Mouse (Mus musculus) megakaryocyte, adult 5-6 weeks (primary cell): ENCODE measurements around the gene Fut2. TPM values are rescaled to one million over a fixed set of nuclear protein-coding genes. Genes with fewer than 3 reads are reported as not detected.
A peak's percentile ranks its signal among the peaks of the same experiment; 100 is the strongest.

Source experiments
- ATAC-seq: 2 replicates; pipeline ENCODE4 v1.8.0; 2016; ENCODE audit warnings: mild to moderate bottlenecking, inconsistent platforms; ENCODE audit not compliant: poor library complexity, severe bottlenecking
- total RNA-seq, 2 experiments: library from RNA; stranded (forward) in 1 of 2; stranded (reverse) in 1 of 2; fragments of 153-499, 151-499 nt in 1 of 2; fragments of 221-1000, 200-1000 nt in 1 of 2; gene quantifications; 2 replicates each; pipeline versions ENCODE4 v1.2.3 to v1.2.4; 2015 to 2017

The Fut2 gene
- total RNA-seq, 2 experiments from 2014 or later, result not detected

- no peak for ATAC-seq
These were observed 36.8 kb upstream of the Fut2 start for GRCm38 (mm10) chr7:45702809-45703520.

- no peak for ATAC-seq
These were observed 36.1 kb upstream of the Fut2 start for GRCm38 (mm10) chr7:45702316-45702715.

- ATAC-seq, result no peak
These were observed 35.4 kb upstream of the Fut2 start for GRCm38 (mm10) chr7:45701607-45702006.

- ATAC-seq, result no peak
These were observed 34.9 kb upstream of the Fut2 start for GRCm38 (mm10) chr7:45701072-45701471.

GRCm38 (mm10) chr7:45700301-45701015 is 34.3 kb upstream of the Fut2 start:
- ATAC-seq, result peak; percentile 36

- ATAC-seq, result no peak
These were observed 33.4 kb upstream of the Fut2 start, which contains the start of gene Car11 for GRCm38 (mm10) chr7:45699523-45700141. Gene Car11 (plus strand): TSS chr7:45699843.

GRCm38 (mm10) chr7:45697894-45698293 is 31.7 kb upstream of the Fut2 start:
- ATAC-seq, result no peak

GRCm38 (mm10) chr7:45695098-45695497 is 28.9 kb upstream of the Fut2 start:
- ATAC-seq, result no peak

GRCm38 (mm10) chr7:45693921-45694591 is 27.9 kb upstream of the Fut2 start, which contains the start of gene Sec1:
Gene Sec1 (minus strand): TSS chr7:45694402.
- no peak for ATAC-seq

GRCm38 (mm10) chr7:45692364-45692763 is 26.2 kb upstream of the Fut2 start:
- ATAC-seq, result no peak

GRCm38 (mm10) chr7:45689800-45690199 is 23.6 kb upstream of the Fut2 start:
- ATAC-seq, result no peak

GRCm38 (mm10) chr7:45689099-45689498 is 22.9 kb upstream of the Fut2 start:
- ATAC-seq, result peak; percentile 60

- ATAC-seq, result no peak
These were observed 20.6 kb upstream of the Fut2 start for GRCm38 (mm10) chr7:45686841-45687240.

GRCm38 (mm10) chr7:45685811-45686210 is 19.6 kb upstream of the Fut2 start:
- ATAC-seq, result no peak

- no peak for ATAC-seq
These were observed 17.3 kb upstream of the Fut2 start, which contains the start of gene Ntn5 for GRCm38 (mm10) chr7:45683396-45684050. Gene Ntn5 (plus strand): TSS chr7:45684022.

GRCm38 (mm10) chr7:45682144-45683126 is 16.2 kb upstream of the Fut2 start:
- ATAC-seq, result peak; percentile 95

- no peak for ATAC-seq
These were observed 15.0 kb upstream of the Fut2 start for GRCm38 (mm10) chr7:45681046-45681736.

- ATAC-seq, result no peak
These were observed 13.9 kb upstream of the Fut2 start for GRCm38 (mm10) chr7:45679966-45680621.
